Mouse (Mus musculus) MEL (cell line): Measurements from ENCODE around the gene Bach2. TPM values are rescaled to one million over a fixed set of nuclear protein-coding genes. Genes with fewer than 3 reads are reported as not detected.

ENCODE experiments used
- DNase-seq: peaks from one replicate; pipeline ENCODE4 v3.0.0; 2011; ENCODE audit warnings: low read depth, low spot score
- H3K27ac ChIP-seq: 2 replicates; pipeline ENCODE4 v1.5.1; 2012; ENCODE audit warnings: low read depth, mild to moderate bottlenecking, control low read depth, low read length, moderate library complexity; ENCODE audit not compliant: control insufficient read depth
- H3K27me3 ChIP-seq, 2 experiments: fragments of 150-350 bp in 1 of 2; sonication (generic) in 1 of 2; 2 replicates each; pipeline ENCODE4 v1.6.1; 2012; ENCODE audit warnings: low read length in 2 of 2, mild to moderate bottlenecking in 2 of 2, improper control_type of control experiment in 1 of 2, moderate library complexity in 1 of 2; ENCODE audit not compliant: insufficient read depth in 2 of 2, control insufficient read depth in 1 of 2
- H3K36me3 ChIP-seq, 2 experiments: 2 replicates each; pipeline ENCODE4 v1.6.1; 2012 to 2014; ENCODE audit warnings: low read length in 2 of 2, improper control_type of control experiment in 1 of 2, inconsistent platforms in 1 of 2, mild to moderate bottlenecking in 1 of 2; ENCODE audit not compliant: insufficient read depth in 2 of 2, control insufficient read depth in 1 of 2
- H3K4me1 ChIP-seq, 2 experiments: fragments of 150-350 bp in 1 of 2; sonication (generic) in 1 of 2; 2 replicates each; pipeline ENCODE4 v1.6.1; 2012; ENCODE audit warnings: low read length in 2 of 2, improper control_type of control experiment in 1 of 2, mild to moderate bottlenecking in 1 of 2; ENCODE audit not compliant: insufficient read depth in 2 of 2, control insufficient read depth in 1 of 2
- H3K4me3 ChIP-seq, 2 experiments: fragments of 150-350 bp in 1 of 2; sonication (generic) in 1 of 2; 2 replicates each; pipeline ENCODE4 v1.5.1; 2012; ENCODE audit warnings: low read depth in 2 of 2, low read length in 2 of 2, mild to moderate bottlenecking in 2 of 2, moderate library complexity in 2 of 2, control low read depth in 1 of 2, improper control_type of control experiment in 1 of 2; ENCODE audit not compliant: control insufficient read depth in 1 of 2, insufficient read depth in 1 of 2
- H3K79me2 ChIP-seq: 2 replicates; pipeline ENCODE4 v1.6.1; 2012; ENCODE audit warnings: mild to moderate bottlenecking, low read length, moderate library complexity; ENCODE audit not compliant: control insufficient read depth, poor library complexity, insufficient read depth
- H3K9ac ChIP-seq: 2 replicates; pipeline ENCODE4 v1.6.1; 2012; ENCODE audit warnings: low read depth, mild to moderate bottlenecking, control low read depth, low read length, moderate library complexity; ENCODE audit not compliant: control insufficient read depth, poor library complexity, severe bottlenecking
- H3K9me3 ChIP-seq: fragments of 150-350 bp; sonication (generic); replicated peaks from 2 replicates; pipeline ENCODE4 v1.6.1; 2012; ENCODE audit warnings: mild to moderate bottlenecking, low read length, improper control_type of control experiment, moderate library complexity; ENCODE audit not compliant: insufficient read depth
- BHLHE40 ChIP-seq: IDR thresholded peaks from 2 replicates; pipeline ENCODE4 v1.6.1; 2012; ENCODE audit warnings: low read depth, mild to moderate bottlenecking, inconsistent platforms, low read length, improper control_type of control experiment, borderline replicate concordance
- CTCF ChIP-seq, 3 experiments: IDR thresholded peaks in 2 of 3; conservative IDR thresholded peaks in 1 of 3; 2 replicates each; pipeline ENCODE4 v1.5.1; 2011 to 2012; ENCODE audit warnings: low read length in 3 of 3, low read depth in 2 of 3, mild to moderate bottlenecking in 2 of 3, improper control_type of control experiment in 1 of 3, inconsistent platforms in 1 of 3, mixed read lengths in 1 of 3, moderate library complexity in 1 of 3; ENCODE audit not compliant: control insufficient read depth in 1 of 3, insufficient read depth in 1 of 3, poor library complexity in 1 of 3, severe bottlenecking in 1 of 3
- EP300 ChIP-seq, 2 experiments: IDR thresholded peaks; 2 replicates each; pipeline ENCODE4 v1.6.1; 2011; ENCODE audit warnings: improper control_type of control experiment in 2 of 2, low read length in 2 of 2, low read depth in 1 of 2, mild to moderate bottlenecking in 1 of 2
- ETS1 ChIP-seq: IDR thresholded peaks from 2 replicates; pipeline ENCODE4 v1.6.1; 2012; ENCODE audit warnings: low read depth, mild to moderate bottlenecking, inconsistent platforms, low read length, improper control_type of control experiment, moderate library complexity
- GABPA ChIP-seq: IDR thresholded peaks from 2 replicates; pipeline ENCODE4 v1.6.1; 2012; ENCODE audit warnings: low read depth, mild to moderate bottlenecking, inconsistent platforms, low read length, improper control_type of control experiment, moderate library complexity
- GATA1 ChIP-seq: IDR thresholded peaks from 2 replicates; pipeline ENCODE4 v1.6.1; 2011; ENCODE audit warnings: low read depth, low read length, improper control_type of control experiment
- JUND ChIP-seq: IDR thresholded peaks from 2 replicates; pipeline ENCODE4 v1.6.1; 2011; ENCODE audit warnings: low read depth, mild to moderate bottlenecking, improper control_type of control experiment, low read length
- KAT2A ChIP-seq: conservative IDR thresholded peaks from 2 replicates; pipeline ENCODE4 v1.6.1; 2012; ENCODE audit warnings: low read depth, low read length, improper control_type of control experiment, inconsistent platforms
- MYB ChIP-seq: IDR thresholded peaks from 2 replicates; pipeline ENCODE4 v1.6.1; 2011; ENCODE audit warnings: mild to moderate bottlenecking, low read depth, low read length, improper control_type of control experiment
- NRF1 ChIP-seq: IDR thresholded peaks from 2 replicates; pipeline ENCODE4 v1.6.1; 2014; ENCODE audit warnings: low read depth, mild to moderate bottlenecking, inconsistent platforms, low read length, improper control_type of control experiment, moderate library complexity; ENCODE audit not compliant: poor library complexity, insufficient read depth, severe bottlenecking
- RCOR1 ChIP-seq: IDR thresholded peaks from 2 replicates; pipeline ENCODE4 v1.6.1; 2012; ENCODE audit warnings: low read depth, mild to moderate bottlenecking, inconsistent platforms, low read length, improper control_type of control experiment
- TAL1 ChIP-seq: IDR thresholded peaks from 2 replicates; pipeline ENCODE4 v1.6.1; 2012; ENCODE audit warnings: mild to moderate bottlenecking, inconsistent platforms, low read length, moderate library complexity, mixed read lengths
- TCF12 ChIP-seq: IDR thresholded peaks from 2 replicates; pipeline ENCODE4 v1.6.1; 2014; ENCODE audit warnings: low read depth, mild to moderate bottlenecking, inconsistent platforms, low read length, improper control_type of control experiment, moderate library complexity
- USF1 ChIP-seq: IDR thresholded peaks from 2 replicates; pipeline ENCODE4 v1.6.1; 2014; ENCODE audit warnings: low read depth, mild to moderate bottlenecking, inconsistent platforms, low read length, improper control_type of control experiment, moderate library complexity
- ZKSCAN1 ChIP-seq: IDR thresholded peaks from 2 replicates; pipeline ENCODE4 v1.6.1; 2012; ENCODE audit warnings: low read depth, mild to moderate bottlenecking, inconsistent platforms, low read length, improper control_type of control experiment, moderate library complexity
- ZNF384 ChIP-seq: IDR thresholded peaks from 2 replicates; pipeline ENCODE4 v1.6.1; 2012; ENCODE audit warnings: low read depth, mild to moderate bottlenecking, inconsistent platforms, low read length, improper control_type of control experiment
- polyA plus RNA-seq, 2 experiments: library from polyadenylated mRNA; stranded (reverse) in 1 of 2; unstranded in 1 of 2; fragments of >175 nt in 1 of 2; fragments of >200 nt in 1 of 2; gene quantifications; 2 replicates each; pipeline versions ENCODE4 v1.2.1 to v1.2.4; 2012; ENCODE audit warnings: low replicate concordance in 2 of 2, low read depth in 1 of 2; ENCODE audit not compliant: insufficient read length in 2 of 2, insufficient read depth in 1 of 2, missing spikeins in 1 of 2
- total RNA-seq: library from RNA; depleted of rRNA; stranded (reverse); fragments of 300-350 nt; gene quantifications from 2 replicates; pipeline ENCODE4 v1.2.3, GENCODE M21; 2012

Gene Bach2
- total and polyA plus RNA-seq, 3 experiments, result 0.04 TPM; not detected in 2

GRCm38 (mm10) chr4:32209995-32210394 is 28.6 kb upstream of the Bach2 start:
- H3K4me1 ChIP-seq, result peaks cover 0 to 22% of the 10 kb centered on the region in 2 experiments
- H3K27ac ChIP-seq, result no peak overlapping the region
- no peak overlapping the region for H3K4me3 ChIP-seq
- no peaks in the 10 kb centered on the region for H3K79me2 ChIP-seq
- H3K9ac ChIP-seq, result no peak overlapping the region
- H3K9me3 ChIP-seq, result no peaks in the 10 kb centered on the region
- no peak for TF ChIP-seq NRF1
- TF ChIP-seq CTCF (IDR thresholded peaks at IDR 0.05 in 2 of 3, conservative IDR thresholded peaks at IDR 0.05 in 1 of 3; ENCODE audit: control insufficient read depth in 1 of 3, insufficient read depth in 1 of 3, low read depth in 2 of 3, low read length in 3 of 3, poor library complexity in 1 of 3, severe bottlenecking in 1 of 3), result no peak
- TF ChIP-seq TCF12, result peak; percentile 50
- peak; percentile 62 for TF ChIP-seq GATA1
- TF ChIP-seq ZNF384, result peak; percentile 87
- TF ChIP-seq ZKSCAN1, result no peak
- TF ChIP-seq TAL1, result no peak
- TF ChIP-seq EP300 (IDR thresholded peaks at IDR 0.05; ENCODE audit: low read depth in 1 of 2, low read length in 2 of 2), result peak in 1 of 2 experiments; percentile 43; a peak in 1 of 4 replicates
- no peak for TF ChIP-seq ETS1
- TF ChIP-seq GABPA, result no peak
- TF ChIP-seq, all 39 proteins: peak for 4
- H3K36me3 ChIP-seq, result peaks cover 0 to 20% of the 10 kb centered on the region in 2 experiments; a peak in 2 of 4 replicates
- DNase-seq, result no peak
- peaks cover 2 to 4% of the 10 kb centered on the region in 2 experiments for H3K27me3 ChIP-seq

- Histone ChIP-seq H3K4me1 (peaks cover 0 to 18% of the 10 kb centered on the region in 2 experiments; a peak in 3 of 4 replicates), H3K9me3 (no peaks in the 10 kb centered on the region), H3K36me3 (peaks cover 0 to 14% of the 10 kb centered on the region in 2 experiments; a peak in 2 of 4 replicates), H3K27ac (peak overlapping the region; percentile 7; the same call in 1 of the 2 replicates), H3K79me2 (no peaks in the 10 kb centered on the region), H3K9ac (no peak overlapping the region), H3K27me3 (peaks cover 2 to 4% of the 10 kb centered on the region in 2 experiments), H3K4me3 (no peak overlapping the region)
- TF ChIP-seq RCOR1 (no peak), USF1 (no peak), MYB (no peak)
- no peak for DNase-seq
Measured at GRCm38 (mm10) chr4:32210424-32211184, 28.0 kb upstream of the Bach2 start.

GRCm38 (mm10) chr4:32212593-32212992 is 26.0 kb upstream of the Bach2 start:
- peaks cover 0 to 9% of the 10 kb centered on the region in 2 experiments; a peak in 2 of 4 replicates for H3K36me3 ChIP-seq
- TF ChIP-seq BHLHE40 (no peak), KAT2A (no peak), ZKSCAN1 (no peak), GABPA (no peak), JUND (no peak), ZNF384 (no peak)
- TF ChIP-seq, all 39 proteins: peak for 0
- Histone ChIP-seq H3K9me3 (no peaks in the 10 kb centered on the region), H3K4me1 (peaks cover 0 to 9% of the 10 kb centered on the region in 2 experiments; a peak in 2 of 4 replicates), H3K9ac (no peak overlapping the region), H3K27ac (no peak overlapping the region), H3K79me2 (no peaks in the 10 kb centered on the region), H3K4me3 (no peak overlapping the region), H3K27me3 (peaks cover 3 to 4% of the 10 kb centered on the region in 2 experiments)
- DNase-seq, result no peak
